Mouse (Mus musculus) liver, embryonic 14.5 days (tissue): ENCODE measurements around the gene Ndufaf8. TPM values are rescaled to one million over a fixed set of nuclear protein-coding genes. Genes with fewer than 3 reads are reported as not detected.

Source experiments
- ATAC-seq: fragments of 200-750 bp; cut with Nextera tagmentation; 2 replicates; pipeline ENCODE4 v1.8.0; 2017; ENCODE audit warnings: moderate number of reproducible peaks, mild to moderate bottlenecking, moderate library complexity; ENCODE audit not compliant: insufficient read depth
- DNase-seq, 3 experiments: peaks; one replicate each; pipeline ENCODE4 v3.0.0-alpha.2; 2012 to 2013; ENCODE audit warnings: low read depth in 3 of 3, low spot score in 3 of 3
- H3K27ac ChIP-seq: fragments of 300-500 bp; sonication (generic); 2 replicates; pipeline ENCODE4 v1.5.1; 2014; ENCODE audit warnings: moderate library complexity, mild to moderate bottlenecking, control low read depth, inconsistent platforms
- H3K27me3 ChIP-seq: fragments of 300-500 bp; sonication (generic); 2 replicates; pipeline ENCODE4 v1.6.1; 2014; ENCODE audit warnings: mild to moderate bottlenecking, low read length, moderate library complexity; ENCODE audit not compliant: control insufficient read depth, insufficient read depth
- H3K36me3 ChIP-seq: fragments of 300-500 bp; sonication (generic); replicated peaks from 2 replicates; pipeline ENCODE4 v1.6.1; 2014; ENCODE audit warnings: low read depth; ENCODE audit not compliant: control insufficient read depth, insufficient read depth
- H3K4me1 ChIP-seq, 2 experiments: fragments of 200-500 bp in 1 of 2; fragments of 300-500 bp in 1 of 2; sonication (generic) in 1 of 2; replicated peaks; 2 replicates each; pipeline ENCODE4 v1.6.1; 2012 to 2014; ENCODE audit warnings: antibody characterized with exemption in 1 of 2, inconsistent platforms in 1 of 2, low read length in 1 of 2; ENCODE audit not compliant: control insufficient read depth in 2 of 2, insufficient read depth in 2 of 2
- H3K4me2 ChIP-seq: fragments of 300-500 bp; sonication (generic); 2 replicates; pipeline ENCODE4 v1.6.1; 2014; ENCODE audit warnings: low read depth, mild to moderate bottlenecking, control low read depth, moderate library complexity
- H3K4me3 ChIP-seq, 2 experiments: fragments of 200-500 bp in 1 of 2; fragments of 300-500 bp in 1 of 2; sonication (generic) in 1 of 2; 2 replicates each; pipeline ENCODE4 v1.5.1; 2012 to 2014; ENCODE audit warnings: low read depth in 2 of 2, low read length in 2 of 2, mild to moderate bottlenecking in 2 of 2, control low read depth in 1 of 2, inconsistent platforms in 1 of 2, moderate library complexity in 1 of 2; ENCODE audit not compliant: insufficient read depth in 1 of 2
- H3K9ac ChIP-seq: fragments of 300-500 bp; sonication (generic); replicated peaks from 2 replicates; pipeline ENCODE4 v1.6.1; 2014; ENCODE audit warnings: mild to moderate bottlenecking, control low read depth, moderate library complexity
- H3K9me3 ChIP-seq: fragments of 300-500 bp; sonication (generic); 2 replicates; pipeline ENCODE4 v1.6.1; 2016; ENCODE audit warnings: low read length, mixed read lengths; ENCODE audit not compliant: control insufficient read depth
- CTCF ChIP-seq: IDR thresholded peaks from 2 replicates; pipeline ENCODE4 v1.5.1; 2016; ENCODE audit warnings: antibody characterized with exemption, low read depth, control low read depth
- EP300 ChIP-seq: IDR thresholded peaks from 2 replicates; pipeline ENCODE4 v1.6.1; 2016; ENCODE audit warnings: antibody characterized with exemption, low read depth
- WGBS: fragments of 180-500 bp; shearing (Covaris S2); extraction: QIAGEN DNeasy Blood & Tissue Kit; methylation state at CpG from one replicate; pipeline ENCODE4 v1.1.7; 2014; ENCODE audit not compliant: insufficient replicate concordance; 5-methylcytosine and 5-hydroxymethylcytosine counted together
- polyA plus RNA-seq, 2 experiments: library from polyadenylated mRNA; depleted of rRNA in 1 of 2; stranded (reverse) in 1 of 2; unstranded in 1 of 2; fragments of >200 nt; fragmentation: Nextera tagmentation in 1 of 2; extraction: Ambion mirVana in 1 of 2; gene quantifications; 2 replicates each; pipeline versions ENCODE4 v1.2.1 to v1.2.3; 2012 to 2014

Gene Ndufaf8
- polyA plus RNA-seq, 2 experiments: 20.3 to 52.9 TPM

DNA sequence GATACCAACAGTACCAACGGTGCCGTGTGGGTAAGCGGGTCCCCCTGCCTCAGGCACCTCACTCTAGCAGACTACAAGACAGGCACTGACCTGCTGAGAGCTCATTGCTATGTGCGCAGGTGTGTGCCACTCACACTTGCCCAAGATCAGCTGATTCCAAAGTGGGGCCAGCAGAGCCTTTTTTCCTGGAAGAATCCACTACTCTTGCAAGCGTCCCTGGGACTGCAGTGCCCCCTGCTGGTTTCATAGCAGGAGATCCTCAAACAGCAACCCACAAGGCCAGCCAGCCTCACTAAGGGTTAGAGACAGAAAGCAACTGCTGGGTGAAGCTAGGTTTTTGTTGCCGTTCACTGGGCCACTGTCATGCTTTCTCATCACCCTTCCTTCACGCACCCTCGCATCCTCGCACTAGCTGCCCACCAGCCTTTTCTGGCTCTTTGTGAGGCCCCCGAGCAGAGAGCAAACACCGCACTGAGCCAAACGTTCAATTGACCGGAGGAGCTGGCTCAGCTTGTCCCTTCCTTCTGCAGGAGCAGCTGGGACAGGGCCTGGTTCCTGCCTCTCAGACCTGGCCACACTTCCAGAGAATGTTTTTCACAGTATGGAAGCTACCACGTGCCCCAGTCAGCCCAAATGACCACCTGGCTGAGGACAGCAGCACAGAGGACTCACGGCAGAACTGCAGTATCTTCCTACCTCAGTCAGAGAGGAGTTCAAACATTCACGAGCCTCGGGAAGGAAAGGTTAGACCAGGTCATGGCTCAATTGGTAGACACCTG, 22.1 kb downstream of the Ndufaf8 start:
- peak; percentile 79 for TF ChIP-seq CTCF
- no peak for TF ChIP-seq EP300
- Histone ChIP-seq H3K27me3 (no peaks in the 10 kb centered on the region), H3K4me2 (no peak overlapping the region), H3K27ac (no peak overlapping the region), H3K4me3 (no peak overlapping the region), H3K36me3 (peaks cover 5% of the 10 kb centered on the region; the same call in 1 of the 2 replicates), H3K4me1 (no peaks in the 10 kb centered on the region), H3K9ac (no peak overlapping the region), H3K9me3 (no peaks in the 10 kb centered on the region)
- 78% methylated on average over 17 of the region's 17 CpGs for WGBS
- no peak for DNase-seq
- ATAC-seq: no peak

DNA sequence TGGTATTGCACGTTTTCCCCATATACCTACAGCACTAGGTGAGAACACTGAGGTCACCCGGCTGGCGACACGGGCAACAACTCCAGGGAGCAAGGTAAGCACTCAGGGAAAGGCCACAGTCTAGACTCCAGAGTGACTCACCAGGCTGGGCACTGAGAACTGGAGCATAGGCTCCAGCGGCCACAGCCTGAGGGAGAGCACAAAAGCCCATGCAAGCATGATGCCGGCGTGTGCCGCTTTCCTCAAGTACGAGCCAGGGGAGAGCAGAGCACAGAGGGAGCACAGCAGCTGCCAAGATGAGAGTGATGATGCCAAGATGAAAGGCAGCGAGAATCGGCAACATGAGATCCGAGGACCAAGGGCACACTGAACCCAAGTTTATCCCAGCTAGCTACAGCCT, 23.4 kb downstream of the Ndufaf8 start:
- H3K4me2 ChIP-seq: no peak overlapping the region
- no peak for DNase-seq
- no peak overlapping the region for H3K4me3 ChIP-seq
- TF ChIP-seq CTCF: no peak
- TF ChIP-seq EP300: no peak
- peaks cover 8% of the 10 kb centered on the region; the same call in 1 of the 2 replicates for H3K36me3 ChIP-seq
- no peaks in the 10 kb centered on the region for H3K9me3 ChIP-seq
- no peak overlapping the region for H3K27ac ChIP-seq
- ATAC-seq: no peak
- no peaks in the 10 kb centered on the region for H3K4me1 ChIP-seq
- 85% methylated on average over 12 of the region's 12 CpGs for WGBS
- no peak overlapping the region for H3K9ac ChIP-seq
- no peaks in the 10 kb centered on the region for H3K27me3 ChIP-seq

DNA sequence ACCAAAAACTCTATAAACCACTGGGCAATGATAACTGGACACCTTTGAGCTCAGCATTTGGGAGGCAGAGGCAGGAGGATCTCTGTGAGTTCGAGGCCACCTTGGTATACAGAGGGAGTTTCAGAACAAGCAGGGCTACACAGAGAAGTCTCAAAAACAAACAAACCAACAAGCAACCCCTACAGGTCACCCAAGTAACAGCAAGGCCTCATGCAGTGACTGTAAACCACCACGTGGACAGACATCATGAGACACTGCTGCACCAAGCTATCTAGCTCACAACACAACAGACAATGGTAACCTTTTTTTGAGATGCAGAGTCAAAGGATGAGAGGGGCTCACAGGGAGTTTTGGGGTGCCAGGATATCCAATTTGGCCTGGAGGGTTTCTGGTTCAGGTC, 28.1 kb downstream of the Ndufaf8 start:
- 56% methylated on average over 2 of the region's 2 CpGs for WGBS
- no peak for ATAC-seq
- Histone ChIP-seq H3K27me3 (no peaks in the 10 kb centered on the region), H3K9ac (no peak overlapping the region), H3K36me3 (peaks cover 3% of the 10 kb centered on the region), H3K4me1 (no peaks in the 10 kb centered on the region), H3K4me2 (no peak overlapping the region), H3K27ac (no peak overlapping the region), H3K4me3 (no peak overlapping the region), H3K9me3 (no peaks in the 10 kb centered on the region)
- TF ChIP-seq EP300 (no peak), CTCF (peak; percentile 26; the same call in 1 of the 2 replicates)
- no peak for DNase-seq

DNA sequence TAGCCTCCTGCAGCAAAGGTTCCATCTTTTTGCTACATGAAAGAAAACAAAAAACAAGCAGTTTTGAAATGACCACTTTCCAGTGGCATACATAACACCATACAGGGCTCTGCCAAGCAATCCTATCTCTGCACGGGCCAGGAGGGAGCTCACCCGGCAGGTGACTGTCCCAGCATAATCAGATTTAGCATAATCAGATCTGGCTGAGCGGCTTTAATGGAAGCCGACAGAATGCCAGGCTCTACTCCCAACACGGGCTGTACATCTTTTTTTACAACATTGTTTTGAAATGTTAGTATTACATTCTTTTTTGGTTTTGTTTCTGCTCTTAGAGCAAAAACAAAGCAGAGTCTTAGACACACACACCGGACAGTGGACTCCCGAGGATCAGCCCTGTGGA, 30.6 kb downstream of the Ndufaf8 start:
- no peak for ATAC-seq
- Histone ChIP-seq H3K36me3 (peaks cover 9% of the 10 kb centered on the region), H3K9ac (no peak overlapping the region), H3K4me3 (no peak overlapping the region), H3K4me2 (no peak overlapping the region), H3K27ac (no peak overlapping the region), H3K27me3 (no peaks in the 10 kb centered on the region), H3K9me3 (no peaks in the 10 kb centered on the region), H3K4me1 (no peaks in the 10 kb centered on the region)
- no peak for DNase-seq
- TF ChIP-seq EP300: no peak
- no peak for TF ChIP-seq CTCF
- 77% methylated on average over 7 of the region's 7 CpGs for WGBS

DNA sequence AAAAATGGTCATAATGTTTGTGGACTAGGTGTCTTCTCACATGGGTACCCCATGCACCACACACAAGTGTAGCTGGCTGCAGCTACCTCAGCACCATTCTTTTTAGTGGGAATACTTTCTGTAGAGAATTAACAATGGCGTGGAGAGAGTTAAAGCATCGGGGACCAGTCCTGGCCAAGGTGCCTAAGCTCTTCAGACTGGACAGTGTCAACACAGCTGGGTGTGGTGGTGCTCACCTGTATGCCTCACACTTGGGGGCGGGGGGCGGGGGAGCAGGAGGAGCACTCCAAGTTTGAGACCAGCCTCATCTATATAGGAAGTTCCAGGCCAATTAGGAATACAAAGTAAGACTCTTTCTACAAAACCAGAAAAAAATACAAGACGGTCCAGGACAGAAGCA, 35.4 kb downstream of the Ndufaf8 start:
- Histone ChIP-seq H3K27ac (no peak overlapping the region), H3K36me3 (peaks cover 12% of the 10 kb centered on the region), H3K9me3 (no peaks in the 10 kb centered on the region), H3K4me3 (no peak overlapping the region), H3K4me1 (peaks cover 21 to 40% of the 10 kb centered on the region in 2 experiments), H3K4me2 (no peak overlapping the region), H3K27me3 (no peaks in the 10 kb centered on the region), H3K9ac (no peak overlapping the region)
- ATAC-seq (no peak), DNase-seq (no peak)
- WGBS: 86% methylated on average over 5 of the region's 5 CpGs
- TF ChIP-seq CTCF (no peak), EP300 (no peak)
